Mouse (Mus musculus) kidney, embryonic 16.5 days (tissue): ENCODE measurements around the gene Crtap. TPM values are rescaled to one million over a fixed set of nuclear protein-coding genes. Genes with fewer than 3 reads are reported as not detected.

Source experiments
- ATAC-seq: fragments of 200-750 bp; cut with Nextera tagmentation; 2 replicates; pipeline ENCODE4 v1.8.0; 2017; ENCODE audit warnings: moderate TSS enrichment; ENCODE audit not compliant: low FRiP score, low TSS enrichment
- H3K27ac ChIP-seq: fragments of 300-500 bp; sonication (generic); 2 replicates; pipeline ENCODE4 v1.5.1; 2014; ENCODE audit warnings: low read length
- H3K27me3 ChIP-seq: fragments of 300-500 bp; sonication (generic); 2 replicates; pipeline ENCODE4 v1.6.1; 2014; ENCODE audit warnings: low read length, control low read depth, mixed read lengths; ENCODE audit not compliant: insufficient read depth
- H3K36me3 ChIP-seq: fragments of 300-500 bp; sonication (generic); 2 replicates; pipeline ENCODE4 v1.6.1; 2014; ENCODE audit warnings: low read length, control low read depth, mixed read lengths; ENCODE audit not compliant: insufficient read depth
- H3K4me1 ChIP-seq: fragments of 300-500 bp; sonication (generic); 2 replicates; pipeline ENCODE4 v1.6.1; 2014; ENCODE audit warnings: low read length, control low read depth, mixed read lengths; ENCODE audit not compliant: insufficient read depth
- H3K4me2 ChIP-seq: fragments of 300-500 bp; sonication (generic); replicated peaks from 2 replicates; pipeline ENCODE4 v1.6.1; 2014; ENCODE audit warnings: low read depth, low read length
- H3K4me3 ChIP-seq: fragments of 300-500 bp; sonication (generic); 2 replicates; pipeline ENCODE4 v1.5.1; 2014; ENCODE audit warnings: mild to moderate bottlenecking, low read length
- H3K9ac ChIP-seq: fragments of 300-500 bp; sonication (generic); replicated peaks from 2 replicates; pipeline ENCODE4 v1.6.1; 2014; ENCODE audit warnings: low read length
- H3K9me3 ChIP-seq: fragments of 300-500 bp; sonication (generic); 2 replicates; pipeline ENCODE4 v1.6.1; 2016; ENCODE audit warnings: low read length, control low read depth
- WGBS: fragments of 180-500 bp; shearing (Covaris S2); extraction: QIAGEN DNeasy Blood & Tissue Kit; methylation state at CpG from one replicate; pipeline ENCODE4 v1.1.7; 2014; 5-methylcytosine and 5-hydroxymethylcytosine counted together
- polyA plus RNA-seq: library from polyadenylated mRNA; unstranded; fragments of >200 nt; fragmentation: Nextera tagmentation; extraction: Ambion mirVana; gene quantifications from 2 replicates; pipeline ENCODE4 v1.2.1, GENCODE M21; 2015

The Crtap gene
- 139 and 148 TPM in 2 replicates for polyA plus RNA-seq

GRCm38 (mm10) chr9:114389905-114390748 is at the start of gene Crtap:
Crtap (minus strand) TSS chr9:114390675.
- Histone ChIP-seq H3K27me3 (no peaks in the 10 kb centered on the region), H3K4me1 (peaks cover 19% of the 10 kb centered on the region), H3K27ac (peak within 1 kb of the TSS; percentile 95), H3K36me3 (0 out of 2 replicates have a peak, but pooled peaks cover 9% of the 10 kb centered on the region), H3K9ac (peak within 1 kb of the TSS; percentile 92), H3K4me3 (peak within 1 kb of the TSS; percentile 83), H3K9me3 (no peaks in the 10 kb centered on the region), H3K4me2 (peak within 1 kb of the TSS; percentile 71)
- ATAC-seq = peak; percentile 90
- WGBS = 1% methylated on average over 87 of the region's 96 CpGs

GRCm38 (mm10) chr9:114435668-114436067 is 45.2 kb upstream of the Crtap start:
- H3K4me2 ChIP-seq = no peak overlapping the region
- no peaks in the 10 kb centered on the region for H3K27me3 ChIP-seq
- H3K9me3 ChIP-seq = no peaks in the 10 kb centered on the region
- no peak overlapping the region for H3K4me3 ChIP-seq
- H3K9ac ChIP-seq = no peak overlapping the region
- 89% methylated on average over 2 of the region's 2 CpGs for WGBS
- no peaks in the 10 kb centered on the region for H3K4me1 ChIP-seq
- no peak for ATAC-seq
- no peak overlapping the region for H3K27ac ChIP-seq
- peaks cover 23% of the 10 kb centered on the region for H3K36me3 ChIP-seq

GRCm38 (mm10) chr9:114428103-114428834 is 37.8 kb upstream of the Crtap start:
- Histone ChIP-seq H3K9ac (no peak overlapping the region), H3K36me3 (peaks cover 22% of the 10 kb centered on the region), H3K27ac (no peak overlapping the region), H3K27me3 (no peaks in the 10 kb centered on the region), H3K9me3 (peaks cover 7% of the 10 kb centered on the region), H3K4me2 (no peak overlapping the region), H3K4me3 (no peak overlapping the region), H3K4me1 (no peaks in the 10 kb centered on the region)
- ATAC-seq = no peak
- WGBS = 86% methylated on average over 12 of the region's 12 CpGs

GRCm38 (mm10) chr9:114427425-114427824 is 37.0 kb upstream of the Crtap start:
- no peak overlapping the region for H3K4me2 ChIP-seq
- peaks cover 26% of the 10 kb centered on the region for H3K36me3 ChIP-seq
- no peak overlapping the region for H3K27ac ChIP-seq
- H3K9me3 ChIP-seq = peaks cover 7% of the 10 kb centered on the region
- 95% methylated on average over 8 of the region's 8 CpGs for WGBS
- H3K9ac ChIP-seq = no peak overlapping the region
- ATAC-seq = no peak
- H3K4me1 ChIP-seq = no peaks in the 10 kb centered on the region
- no peak overlapping the region for H3K4me3 ChIP-seq
- no peaks in the 10 kb centered on the region for H3K27me3 ChIP-seq

- peaks cover 7% of the 10 kb centered on the region for H3K9me3 ChIP-seq
- no peak overlapping the region for H3K27ac ChIP-seq
- ATAC-seq = no peak
- no peak overlapping the region for H3K4me3 ChIP-seq
- H3K9ac ChIP-seq = no peak overlapping the region
- H3K36me3 ChIP-seq = peaks cover 26% of the 10 kb centered on the region
- H3K27me3 ChIP-seq = no peaks in the 10 kb centered on the region
- H3K4me1 ChIP-seq = no peaks in the 10 kb centered on the region
- WGBS = 70% methylated on average over 5 of the region's 5 CpGs
- H3K4me2 ChIP-seq = no peak overlapping the region
These were observed 35.7 kb upstream of the Crtap start for GRCm38 (mm10) chr9:114426201-114426600.

GRCm38 (mm10) chr9:114425576-114425975 is 35.1 kb upstream of the Crtap start:
- H3K4me1 ChIP-seq = no peaks in the 10 kb centered on the region
- H3K27ac ChIP-seq = no peak overlapping the region
- H3K4me3 ChIP-seq = no peak overlapping the region
- H3K27me3 ChIP-seq = no peaks in the 10 kb centered on the region
- peaks cover 7% of the 10 kb centered on the region for H3K9me3 ChIP-seq
- ATAC-seq = no peak
- no peak overlapping the region for H3K9ac ChIP-seq
- WGBS = 98% methylated on average over 5 of the region's 5 CpGs
- peaks cover 25% of the 10 kb centered on the region for H3K36me3 ChIP-seq
- H3K4me2 ChIP-seq = no peak overlapping the region

- H3K27ac ChIP-seq = no peak overlapping the region
- no peak overlapping the region for H3K4me2 ChIP-seq
- H3K9ac ChIP-seq = no peak overlapping the region
- no peak overlapping the region for H3K4me3 ChIP-seq
- peaks cover 7% of the 10 kb centered on the region for H3K9me3 ChIP-seq
- peaks cover 19% of the 10 kb centered on the region for H3K36me3 ChIP-seq
- H3K4me1 ChIP-seq = no peaks in the 10 kb centered on the region
- H3K27me3 ChIP-seq = no peaks in the 10 kb centered on the region
- WGBS = 81% methylated on average over 7 of the region's 7 CpGs
- ATAC-seq = no peak
These were observed 31.3 kb upstream of the Crtap start for GRCm38 (mm10) chr9:114421797-114422196.

- ATAC-seq = no peak
- WGBS = 75% methylated on average over 3 of the region's 3 CpGs
- Histone ChIP-seq H3K9me3 (peaks cover 7% of the 10 kb centered on the region), H3K9ac (no peak overlapping the region), H3K27ac (no peak overlapping the region), H3K4me1 (no peaks in the 10 kb centered on the region), H3K27me3 (no peaks in the 10 kb centered on the region), H3K4me3 (no peak overlapping the region), H3K4me2 (no peak overlapping the region), H3K36me3 (peaks cover 18% of the 10 kb centered on the region)
These were observed 30.6 kb upstream of the Crtap start for GRCm38 (mm10) chr9:114421045-114421444.

GRCm38 (mm10) chr9:114420443-114420842 is 30.0 kb upstream of the Crtap start:
- WGBS = 85% methylated on average over 8 of the region's 8 CpGs
- Histone ChIP-seq H3K9ac (no peak overlapping the region), H3K27me3 (no peaks in the 10 kb centered on the region), H3K27ac (no peak overlapping the region), H3K36me3 (peaks cover 12% of the 10 kb centered on the region), H3K9me3 (peaks cover 3% of the 10 kb centered on the region), H3K4me2 (no peak overlapping the region), H3K4me3 (no peak overlapping the region), H3K4me1 (no peaks in the 10 kb centered on the region)
- ATAC-seq = no peak

- Histone ChIP-seq H3K4me1 (no peaks in the 10 kb centered on the region), H3K27ac (no peak overlapping the region), H3K4me3 (no peak overlapping the region), H3K9ac (no peak overlapping the region), H3K9me3 (no peaks in the 10 kb centered on the region), H3K4me2 (no peak overlapping the region), H3K36me3 (peaks cover 6% of the 10 kb centered on the region; the same call in 1 of the 2 replicates), H3K27me3 (no peaks in the 10 kb centered on the region)
- 91% methylated on average over 5 of the region's 7 CpGs for WGBS
- ATAC-seq = no peak
These were observed 27.7 kb upstream of the Crtap start for GRCm38 (mm10) chr9:114418187-114418586.
